Mouse (Mus musculus) kidney, adult 8-10 months (tissue): ENCODE measurements around the gene Gm3727.
A peak's percentile ranks its signal among the peaks of the same experiment; 100 is the strongest.
"Not testable (repeated sequence)": the region's sequence is repeated elsewhere in the genome, so short reads cannot be mapped to it uniquely, and the experiment has no call there.

ENCODE experiments used
- DNase-seq, 2 experiments: peaks; one replicate each; pipeline ENCODE4 v3.0.0; 2022

The Gm3727 gene

GRCm38 (mm10) chr14:7264614-7265013, at the start of gene Gm3727:
Gene Gm3727 (minus strand): TSS chr14:7264714.
- DNase-seq = not testable (repeated sequence)

GRCm38 (mm10) chr14:7243498-7243897, 21.0 kb downstream of the Gm3727 start:
- DNase-seq = peak in 1 of 2 experiments; percentile 14
